Mouse (Mus musculus) forelimb bud, embryonic 11.5 days (tissue): ENCODE measurements around the gene Tmcc2.

Source experiments
- DNase-seq: peaks from one replicate; pipeline ENCODE4 v3.0.0-alpha.2; 2012; ENCODE audit warnings: low read depth, low spot score

Gene Tmcc2

GRCm38 (mm10) chr1:132391580-132392022, 520 bp upstream of the Tmcc2 start:
- peak; percentile 75 for DNase-seq

GRCm38 (mm10) chr1:132389886-132390585, 1.0 kb downstream of the Tmcc2 start:
- peak; percentile 35 for DNase-seq

- no peak for DNase-seq
These were observed 2.0 kb downstream of the Tmcc2 start for GRCm38 (mm10) chr1:132388813-132389803.

- no peak for DNase-seq
These were observed 3.1 kb downstream of the Tmcc2 start for GRCm38 (mm10) chr1:132387943-132388342.

- DNase-seq, result no peak
These were observed 4.8 kb downstream of the Tmcc2 start for GRCm38 (mm10) chr1:132386266-132386665.

GRCm38 (mm10) chr1:132385711-132386110, 5.4 kb downstream of the Tmcc2 start:
- no peak for DNase-seq

DNA sequence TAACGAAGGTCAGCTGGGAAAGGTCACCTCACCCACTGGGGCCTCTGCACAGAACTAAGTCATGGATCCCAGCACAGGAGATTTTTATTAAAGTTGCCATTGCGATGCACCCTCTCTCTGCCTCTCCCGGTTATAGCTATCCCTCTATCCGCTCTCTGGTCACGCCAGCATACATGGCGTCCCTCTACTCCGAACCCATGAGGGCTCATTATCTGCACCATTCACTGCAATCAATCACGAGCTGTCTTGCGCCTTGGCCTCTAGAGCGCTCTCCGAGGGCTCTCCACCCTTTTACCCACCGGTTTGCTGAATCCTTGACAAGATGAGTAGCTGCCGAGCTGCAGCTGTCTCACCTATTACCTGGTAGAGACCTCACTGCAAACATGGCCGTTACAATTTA, 5.8 kb downstream of the Tmcc2 start:
- DNase-seq, result no peak

- no peak for DNase-seq
These were observed 7.0 kb downstream of the Tmcc2 start for GRCm38 (mm10) chr1:132384001-132384554.

- DNase-seq, result no peak
These were observed 9.2 kb downstream of the Tmcc2 start for GRCm38 (mm10) chr1:132381929-132382328.

DNA sequence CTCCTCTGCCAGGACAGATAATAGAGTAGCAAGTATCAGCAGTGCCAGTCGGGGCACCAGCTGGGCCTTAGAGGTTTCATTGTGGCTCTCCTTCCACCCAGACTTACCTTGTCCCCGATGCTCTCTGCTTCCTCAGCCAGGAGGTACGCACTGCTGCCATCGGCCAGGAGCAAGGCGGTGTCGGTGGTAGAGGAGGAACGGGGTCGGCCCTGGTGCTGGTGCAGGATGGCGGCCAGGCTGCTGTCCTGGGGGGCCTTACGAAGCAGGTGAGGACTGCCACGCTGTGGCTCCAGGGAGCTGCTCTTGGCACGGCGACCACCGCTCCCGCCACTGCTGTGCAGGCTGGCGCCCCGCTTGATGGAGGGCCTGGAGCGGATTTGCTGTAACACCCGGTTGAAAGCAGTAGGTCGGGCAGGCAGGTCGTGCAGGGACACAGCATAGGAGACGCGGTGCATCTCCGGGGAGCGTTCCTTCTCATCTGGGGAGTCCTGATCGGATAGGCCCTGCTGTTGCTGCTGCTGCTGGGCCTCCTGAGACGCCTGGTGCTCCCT, 10.5 kb downstream of the Tmcc2 start:
- DNase-seq, result no peak

DNA sequence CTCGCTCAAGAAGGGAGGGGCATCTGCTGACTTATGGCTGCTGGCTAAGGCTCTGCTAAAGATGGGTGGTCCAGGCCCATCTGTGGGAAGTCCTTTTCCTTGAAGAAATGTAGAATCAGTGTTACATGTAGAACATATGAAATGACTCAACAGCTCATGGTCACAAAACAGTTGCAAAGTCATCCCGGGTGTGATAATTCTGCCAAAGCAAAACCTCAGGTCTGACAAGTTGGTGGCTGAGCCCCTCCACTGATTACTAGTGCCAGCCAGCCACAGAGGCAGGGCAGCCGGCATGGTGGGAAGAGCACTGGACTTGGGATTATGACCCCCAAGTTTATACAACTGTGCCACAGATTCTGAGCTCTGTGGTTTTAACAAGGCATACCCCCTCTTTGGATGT, 13.3 kb downstream of the Tmcc2 start:
- no peak for DNase-seq

DNA sequence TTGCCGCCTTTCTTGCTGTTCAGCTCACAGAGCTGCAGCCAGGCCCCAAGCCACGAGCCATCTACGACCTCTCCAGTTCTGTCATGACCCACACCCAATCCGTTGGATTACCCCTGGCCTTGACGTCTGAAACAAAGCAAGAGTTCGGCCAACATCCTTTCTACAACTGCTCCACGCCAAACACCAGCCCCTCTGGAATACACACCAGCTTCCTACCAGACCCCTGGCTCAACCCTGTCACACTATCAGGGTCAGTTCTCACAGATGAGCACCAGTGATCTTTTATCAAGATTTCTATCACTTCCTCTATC, 14.1 kb downstream of the Tmcc2 start:
- no peak for DNase-seq

- DNase-seq, result no peak
These were observed 14.6 kb downstream of the Tmcc2 start for GRCm38 (mm10) chr1:132376211-132377054.

- no peak for DNase-seq
These were observed 15.8 kb downstream of the Tmcc2 start for GRCm38 (mm10) chr1:132375256-132375655.

- no peak for DNase-seq
These were observed 16.2 kb downstream of the Tmcc2 start for GRCm38 (mm10) chr1:132374873-132375244.

DNA sequence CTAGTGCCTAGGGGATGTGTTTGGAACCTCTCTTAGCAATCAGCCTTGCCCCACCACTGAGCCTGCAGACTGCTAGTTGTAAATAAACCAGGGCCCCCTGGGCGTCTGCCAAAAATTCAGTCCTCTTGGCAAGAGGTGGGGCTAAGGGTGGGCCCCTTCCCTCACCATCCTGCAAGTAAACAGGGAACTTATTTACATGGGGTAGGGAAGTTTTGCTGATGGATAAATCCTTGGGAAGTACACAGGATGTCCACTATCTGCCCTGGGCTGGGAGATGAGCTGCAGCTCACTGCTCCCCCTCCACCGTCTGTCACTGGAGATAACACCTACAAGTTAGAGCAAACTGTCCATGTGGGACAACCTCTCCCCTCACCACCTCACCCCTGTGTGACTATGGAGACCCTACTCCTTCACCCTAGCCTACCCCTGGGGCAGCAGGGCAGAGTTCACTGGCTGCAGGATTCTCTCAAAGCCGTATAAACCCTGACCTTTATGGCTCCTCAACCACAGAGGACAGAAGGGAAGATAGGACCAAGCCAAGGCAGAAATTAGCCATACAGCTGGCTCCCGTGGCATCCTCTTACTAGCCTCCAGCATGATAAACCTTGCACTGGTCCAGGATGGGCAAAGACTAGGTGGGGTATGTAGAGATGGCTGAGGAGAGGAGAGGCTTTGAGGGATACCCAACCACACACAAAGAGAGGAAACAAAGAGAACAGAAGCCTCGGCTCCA, 16.8 kb downstream of the Tmcc2 start:
- DNase-seq, result no peak

GRCm38 (mm10) chr1:132372896-132373534, 18.1 kb downstream of the Tmcc2 start:
- no peak for DNase-seq

DNA sequence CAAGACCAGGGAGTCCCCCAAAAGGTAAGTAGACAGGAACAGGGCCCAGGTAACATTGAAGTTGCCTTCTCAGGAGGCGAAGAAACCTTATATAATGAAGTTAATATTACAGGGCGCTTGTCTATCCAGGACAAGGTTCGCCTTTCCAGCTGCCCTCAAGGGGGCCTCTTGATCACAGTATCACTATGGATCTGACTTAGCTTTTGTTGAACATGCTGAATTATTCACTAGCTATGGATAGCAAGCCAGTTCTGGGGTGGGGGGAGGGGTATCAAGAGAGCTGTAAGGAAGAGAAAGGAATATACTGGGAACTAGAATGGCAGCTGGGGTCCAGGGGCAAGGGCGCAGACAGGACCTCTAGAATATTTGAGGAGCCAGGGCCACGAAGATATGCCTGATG, 18.7 kb downstream of the Tmcc2 start:
- no peak for DNase-seq

DNA sequence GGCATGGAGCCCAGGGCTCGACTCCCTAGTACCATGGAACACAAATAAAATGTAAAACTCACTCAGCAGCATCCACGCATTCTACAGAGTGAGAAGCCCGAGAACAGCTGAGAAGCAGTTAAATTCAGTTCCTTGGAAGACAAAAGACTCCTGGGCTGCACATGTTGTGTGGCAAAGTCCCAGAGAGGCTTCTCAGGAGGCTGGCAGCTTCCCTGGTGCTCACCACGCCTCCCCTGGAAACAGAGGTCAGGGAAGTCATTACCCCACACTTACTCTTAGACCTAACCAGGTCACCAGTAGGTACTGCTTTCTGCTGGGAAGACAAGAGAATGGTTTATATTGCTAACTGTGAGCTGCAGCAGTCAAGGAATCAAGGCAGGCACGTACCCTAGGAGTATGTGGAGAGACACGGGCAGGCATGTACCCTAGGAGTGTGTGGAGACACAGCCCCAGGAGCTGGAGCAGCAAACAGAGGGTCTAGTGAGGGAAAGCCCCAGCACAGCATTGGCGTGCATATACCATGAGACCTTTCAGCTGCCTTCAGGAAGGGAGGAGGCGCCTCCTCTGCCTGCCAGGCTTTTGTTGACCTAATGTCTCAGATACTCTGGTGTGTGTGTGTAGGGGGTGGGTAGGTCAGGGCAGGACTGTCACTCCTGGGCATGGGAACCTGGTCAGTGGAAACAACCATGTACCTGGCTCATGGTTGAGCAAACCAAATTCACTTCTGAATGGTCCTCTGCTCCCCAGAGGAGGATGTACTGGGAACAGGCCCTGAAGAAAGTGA, 19.6 kb downstream of the Tmcc2 start:
- no peak for DNase-seq
